Mouse (Mus musculus) cortical plate, adult 2 months (tissue): ENCODE measurements around the gene Tigit.

Experiments
- CTCF ChIP-seq: fragments of 200-500 bp; IDR thresholded peaks from 2 replicates; pipeline ENCODE4 v1.5.1; 2011; ENCODE audit warnings: mild to moderate bottlenecking, control low read depth, low read length; ENCODE audit not compliant: insufficient read depth; ENCODE audit errors: extremely low read depth
- POLR2A ChIP-seq: fragments of 200-500 bp; IDR thresholded peaks from 2 replicates; pipeline ENCODE4 v1.6.1; 2011; ENCODE audit warnings: mild to moderate bottlenecking, low read length, control low read depth; ENCODE audit not compliant: insufficient read depth; ENCODE audit errors: extremely low read depth

DNA sequence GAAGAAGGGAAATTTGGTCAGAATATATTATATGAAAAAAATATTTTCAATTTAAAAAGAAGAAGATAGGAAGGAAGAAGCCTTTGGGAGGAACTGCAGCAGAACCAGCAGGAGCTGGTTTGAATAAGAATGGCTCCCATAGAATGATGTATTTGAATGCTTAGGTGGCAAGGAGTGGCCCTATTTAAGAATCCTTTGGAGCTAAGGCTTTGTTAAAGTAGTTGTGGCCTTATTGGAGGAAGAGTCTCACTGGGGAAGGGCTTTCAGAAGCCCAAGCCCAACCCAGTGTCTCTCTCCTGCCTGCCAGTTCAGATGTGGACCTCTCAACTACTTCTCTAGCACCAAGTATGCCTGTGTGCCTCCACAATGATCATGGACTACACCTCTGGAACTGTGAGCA, 56.9 kb downstream of the Tigit start:
- TF ChIP-seq POLR2A (no peak), CTCF (no peak)
